Mouse (Mus musculus) thymus, adult 18-20 months (tissue): Measurements from ENCODE around the gene Foxl1.

ENCODE experiments used
- DNase-seq, 2 experiments: peaks; one replicate each; pipeline ENCODE4 v3.0.0; 2022; ENCODE audit warnings: mixed read lengths in 2 of 2

Gene Foxl1

GRCm38 (mm10) chr8:121170626-121171552 lies 43.1 kb downstream of the Foxl1 start:
- DNase-seq, result no peak

GRCm38 (mm10) chr8:121172567-121172966 lies 44.8 kb downstream of the Foxl1 start:
- no peak for DNase-seq

- DNase-seq, result no peak
These were observed 46.4 kb downstream of the Foxl1 start for GRCm38 (mm10) chr8:121174178-121174577.

- no peak for DNase-seq
These were observed 47.2 kb downstream of the Foxl1 start for GRCm38 (mm10) chr8:121174721-121175539.

GRCm38 (mm10) chr8:121175540-121176090 lies 47.9 kb downstream of the Foxl1 start:
- DNase-seq, result no peak

GRCm38 (mm10) chr8:121176291-121176690 lies 48.6 kb downstream of the Foxl1 start:
- no peak for DNase-seq
